Mouse (Mus musculus): ENCODE data around the gene Upk3bl. TPM values are rescaled to one million over a fixed set of nuclear protein-coding genes. Genes with fewer than 3 reads are reported as not detected.
A peak's percentile ranks its signal among the peaks of the same experiment; 100 is the strongest.

Upk3bl gene
- total RNA-seq, 1 experiment = 2.2 TPM

GRCm38 (mm10) chr5:136082345-136082744 is 28.1 kb downstream of the Upk3bl start:
- H3K4me3 ChIP-seq (ENCODE audit: insufficient read depth in 1 of 2, low read depth in 1 of 2, low read length in 2 of 2, poor library complexity in 1 of 2, severe bottlenecking in 1 of 2) = no peak overlapping the region
- no peak for DNase-seq (ENCODE audit: low read depth, low spot score)
- H3K27ac ChIP-seq (ENCODE audit: insufficient read depth, low read depth, low read length, poor library complexity, severe bottlenecking) = no peak overlapping the region
- H3K9me3 ChIP-seq (ENCODE audit: control insufficient read depth, insufficient read depth, low read depth, low read length) = no peaks in the 10 kb centered on the region
- H3K36me3 ChIP-seq (ENCODE audit: control insufficient read depth, insufficient read depth, low read length, poor library complexity, severe bottlenecking) = no peaks in the 10 kb centered on the region
- peaks cover 5 to 13% of the 10 kb centered on the region in 2 experiments; a peak in 2 of 4 replicates for H3K4me1 ChIP-seq (ENCODE audit: control insufficient read depth in 2 of 2, insufficient read depth in 2 of 2, low read length in 2 of 2, poor library complexity in 1 of 2)
- TF ChIP-seq ZC3H11A (IDR thresholded peaks at IDR 0.05; ENCODE audit: borderline replicate concordance, low read depth, low read length) (0 out of 2 replicates have a peak, but pooled peaks have one; percentile 10), HCFC1 (IDR thresholded peaks at IDR 0.05; ENCODE audit: borderline replicate concordance, insufficient read depth, low read length) (no peak)
- no peak overlapping the region for H3K9ac ChIP-seq (ENCODE audit: insufficient read depth, low read depth, low read length, poor library complexity, severe bottlenecking)
- in situ Hi-C loops (cut with MboI; ENCODE audit: low sequenced_read_pairs in 2 of 2, unreplicated experiment in 2 of 2) = no loop called here

GRCm38 (mm10) chr5:136083669-136084107 is 29.4 kb downstream of the Upk3bl start, which contains the start of gene Rasa4:
TSS of gene Rasa4 (plus strand) at chr5:136083916.
- Histone ChIP-seq H3K9me3 (ENCODE audit: control insufficient read depth, insufficient read depth, low read depth, low read length) (no peaks in the 10 kb centered on the region), H3K4me3 (ENCODE audit: insufficient read depth in 1 of 2, low read depth in 1 of 2, low read length in 2 of 2, poor library complexity in 1 of 2, severe bottlenecking in 1 of 2) (peak within 1 kb of the TSS; percentile 63 to 97), H3K36me3 (ENCODE audit: control insufficient read depth, insufficient read depth, low read length, poor library complexity, severe bottlenecking) (no peaks in the 10 kb centered on the region), H3K4me1 (ENCODE audit: control insufficient read depth in 2 of 2, insufficient read depth in 2 of 2, low read length in 2 of 2, poor library complexity in 1 of 2) (peaks cover 4 to 18% of the 10 kb centered on the region in 2 experiments; a peak in 3 of 4 replicates), H3K27ac (ENCODE audit: insufficient read depth, low read depth, low read length, poor library complexity, severe bottlenecking) (no peak within 1 kb of the TSS), H3K9ac (ENCODE audit: insufficient read depth, low read depth, low read length, poor library complexity, severe bottlenecking) (peak within 1 kb of the TSS; percentile 33)
- DNase-seq (ENCODE audit: low read depth, low spot score) = peak; percentile 94
- in situ Hi-C loops (cut with MboI; ENCODE audit: low sequenced_read_pairs in 2 of 2, unreplicated experiment in 2 of 2) = no loop called here
- TF ChIP-seq CHD2 (IDR thresholded peaks at IDR 0.05; ENCODE audit: low read depth, low read length) (no peak), ZNF384 (IDR thresholded peaks at IDR 0.05; ENCODE audit: low read depth, low read length) (no peak), HCFC1 (IDR thresholded peaks at IDR 0.05; ENCODE audit: borderline replicate concordance, insufficient read depth, low read length) (no peak), ZC3H11A (IDR thresholded peaks at IDR 0.05; ENCODE audit: borderline replicate concordance, low read depth, low read length) (no peak), MAFK (IDR thresholded peaks at IDR 0.05; ENCODE audit: insufficient read depth, low read depth, low read length) (no peak)

- H3K27ac ChIP-seq (ENCODE audit: insufficient read depth, low read depth, low read length, poor library complexity, severe bottlenecking) = no peak overlapping the region
These were observed 30.0 kb downstream of the Upk3bl start for GRCm38 (mm10) chr5:136084144-136084881.

GRCm38 (mm10) chr5:136084891-136085651 is 30.8 kb downstream of the Upk3bl start:
- DNase-seq (ENCODE audit: low read depth, low spot score) = no peak

More at GRCm38 (mm10) chr5:136084144-136084881, 30.0 kb downstream of the Upk3bl start:
- Histone ChIP-seq H3K9me3 (ENCODE audit: control insufficient read depth, insufficient read depth, low read depth, low read length) (no peaks in the 10 kb centered on the region), H3K9ac (ENCODE audit: insufficient read depth, low read depth, low read length, poor library complexity, severe bottlenecking) (peak overlapping the region; percentile 33), H3K4me3 (ENCODE audit: insufficient read depth in 1 of 2, low read depth in 1 of 2, low read length in 2 of 2, poor library complexity in 1 of 2, severe bottlenecking in 1 of 2) (peak overlapping the region; percentile 63 to 97), H3K4me1 (ENCODE audit: control insufficient read depth in 2 of 2, insufficient read depth in 2 of 2, low read length in 2 of 2, poor library complexity in 1 of 2) (peaks cover 4 to 23% of the 10 kb centered on the region in 2 experiments; a peak in 3 of 4 replicates), H3K36me3 (ENCODE audit: control insufficient read depth, insufficient read depth, low read length, poor library complexity, severe bottlenecking) (no peaks in the 10 kb centered on the region)
- no peak for DNase-seq (ENCODE audit: low read depth, low spot score)
- TF ChIP-seq ZC3H11A (IDR thresholded peaks at IDR 0.05; ENCODE audit: borderline replicate concordance, low read depth, low read length) (no peak), CHD2 (IDR thresholded peaks at IDR 0.05; ENCODE audit: low read depth, low read length) (no peak), ZNF384 (IDR thresholded peaks at IDR 0.05; ENCODE audit: low read depth, low read length) (no peak), MAFK (IDR thresholded peaks at IDR 0.05; ENCODE audit: insufficient read depth, low read depth, low read length) (no peak), HCFC1 (IDR thresholded peaks at IDR 0.05; ENCODE audit: borderline replicate concordance, insufficient read depth, low read length) (no peak)
- in situ Hi-C loops (cut with MboI; ENCODE audit: low sequenced_read_pairs in 2 of 2, unreplicated experiment in 2 of 2) = no loop called here

More at GRCm38 (mm10) chr5:136084891-136085651, 30.8 kb downstream of the Upk3bl start:
- peaks cover 4 to 24% of the 10 kb centered on the region in 2 experiments; a peak in 3 of 4 replicates for H3K4me1 ChIP-seq (ENCODE audit: control insufficient read depth in 2 of 2, insufficient read depth in 2 of 2, low read length in 2 of 2, poor library complexity in 1 of 2)
- H3K9me3 ChIP-seq (ENCODE audit: control insufficient read depth, insufficient read depth, low read depth, low read length) = no peaks in the 10 kb centered on the region
- H3K27ac ChIP-seq (ENCODE audit: insufficient read depth, low read depth, low read length, poor library complexity, severe bottlenecking) = no peak overlapping the region
- H3K4me3 ChIP-seq (ENCODE audit: insufficient read depth in 1 of 2, low read depth in 1 of 2, low read length in 2 of 2, poor library complexity in 1 of 2, severe bottlenecking in 1 of 2) = peak overlapping the region; percentile 63 to 97
- H3K36me3 ChIP-seq (ENCODE audit: control insufficient read depth, insufficient read depth, low read length, poor library complexity, severe bottlenecking) = no peaks in the 10 kb centered on the region
- TF ChIP-seq MAFK (IDR thresholded peaks at IDR 0.05; ENCODE audit: insufficient read depth, low read depth, low read length) = 0 out of 2 replicates have a peak, but pooled peaks have one; percentile 10
- TF ChIP-seq HCFC1 (IDR thresholded peaks at IDR 0.05; ENCODE audit: borderline replicate concordance, insufficient read depth, low read length) = no peak
- in situ Hi-C loops (cut with MboI; ENCODE audit: low sequenced_read_pairs in 2 of 2, unreplicated experiment in 2 of 2) = no loop called here
- H3K9ac ChIP-seq (ENCODE audit: insufficient read depth, low read depth, low read length, poor library complexity, severe bottlenecking) = no peak overlapping the region
